Mouse (Mus musculus) cortical plate, adult 2 months (tissue): ENCODE measurements around the gene Agtpbp1.

Experiments
- CTCF ChIP-seq: fragments of 200-500 bp; IDR thresholded peaks from 2 replicates; pipeline ENCODE4 v1.5.1; 2011; ENCODE audit warnings: mild to moderate bottlenecking, control low read depth, low read length; ENCODE audit not compliant: insufficient read depth; ENCODE audit errors: extremely low read depth
- POLR2A ChIP-seq: fragments of 200-500 bp; IDR thresholded peaks from 2 replicates; pipeline ENCODE4 v1.6.1; 2011; ENCODE audit warnings: mild to moderate bottlenecking, low read length, control low read depth; ENCODE audit not compliant: insufficient read depth; ENCODE audit errors: extremely low read depth

DNA sequence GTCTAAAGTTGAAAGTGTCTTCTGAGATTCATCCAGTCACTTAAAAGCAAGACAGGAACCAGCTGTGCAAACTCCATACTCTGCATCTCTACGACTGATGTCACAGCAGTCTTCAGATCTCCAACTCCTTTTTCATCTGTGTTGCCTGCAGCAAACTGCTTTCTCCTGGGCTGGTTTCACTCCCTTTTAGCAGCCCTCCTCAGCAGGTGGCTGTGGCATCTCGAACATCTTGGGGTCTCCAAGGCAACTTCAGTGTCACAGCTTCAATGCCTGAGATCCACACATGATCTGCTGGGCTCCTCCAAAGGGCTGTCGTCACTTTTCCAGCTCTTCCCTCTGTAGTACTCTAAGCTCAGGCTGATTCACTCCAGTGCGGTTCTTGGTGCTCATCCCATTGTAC, 5.7 kb upstream of the Agtpbp1 start:
- no peak for TF ChIP-seq POLR2A
- no peak for TF ChIP-seq CTCF
